Mouse (Mus musculus): ENCODE measurements at regions not wholly inside any gene's neighbourhood (a gene's known extent, or its start where the extent isn't known, plus 50 kb on each side); places are given as distances from the start of the nearest gene placed in this dataset.

GRCm38 (mm10) chr16:76133892-76134291 is 111.8 kb upstream of the Samsn1 start:
- TF ChIP-seq CTCF (IDR thresholded peaks at IDR 0.05) (no peak), EP300 (IDR thresholded peaks at IDR 0.05) (no peak)
